Mouse (Mus musculus) NIH3T3 (cell line): ENCODE measurements at regions not wholly inside any gene's neighbourhood (a gene's known extent, or its start where the extent isn't known, plus 50 kb on each side); places are given as distances from the start of the nearest gene placed in this dataset.
"Not testable (repeated sequence)": the region's sequence is repeated elsewhere in the genome, so short reads cannot be mapped to it uniquely, and the experiment has no call there.

Experiments used
- DNase-seq: peaks from one replicate; pipeline ENCODE4 v3.0.0-alpha.2; 2012; ENCODE audit warnings: low read depth

GRCm38 (mm10) chr9:9606322-9606721, 367.4 kb upstream of the Arhgap42 start:
- no peak for DNase-seq

GRCm38 (mm10) chr9:9591263-9591662, 352.4 kb upstream of the Arhgap42 start:
- DNase-seq, result no peak

- DNase-seq, result no peak
These were observed 344.2 kb upstream of the Arhgap42 start for GRCm38 (mm10) chr9:9583011-9583605.

- DNase-seq, result no peak
These were observed 343.6 kb upstream of the Arhgap42 start for GRCm38 (mm10) chr9:9582301-9583010.

GRCm38 (mm10) chr9:9568040-9568649, 329.2 kb upstream of the Arhgap42 start:
- no peak for DNase-seq

GRCm38 (mm10) chr9:9564551-9564950, 325.6 kb upstream of the Arhgap42 start:
- DNase-seq, result no peak

- no peak for DNase-seq
These were observed 309.8 kb upstream of the Arhgap42 start for GRCm38 (mm10) chr9:9548657-9549056.

- no peak for DNase-seq
These were observed 308.7 kb upstream of the Arhgap42 start for GRCm38 (mm10) chr9:9547570-9547969.

- DNase-seq, result no peak
These were observed 308.2 kb upstream of the Arhgap42 start for GRCm38 (mm10) chr9:9547121-9547520.

- no peak for DNase-seq
These were observed 261.4 kb upstream of the Arhgap42 start for GRCm38 (mm10) chr9:9500345-9500744.

GRCm38 (mm10) chr9:9493594-9494182, 254.8 kb upstream of the Arhgap42 start:
- no peak for DNase-seq

- DNase-seq, result no peak
These were observed 238.2 kb upstream of the Arhgap42 start for GRCm38 (mm10) chr9:9477145-9477544.

GRCm38 (mm10) chr9:9475009-9475744, 236.3 kb upstream of the Arhgap42 start:
- no peak for DNase-seq

- DNase-seq, result no peak
These were observed 205.3 kb upstream of the Arhgap42 start for GRCm38 (mm10) chr9:9444213-9444612.

- DNase-seq, result no peak
These were observed 181.4 kb upstream of the Arhgap42 start for GRCm38 (mm10) chr9:9420326-9420725.

- DNase-seq, result no peak
These were observed 173.7 kb upstream of the Arhgap42 start for GRCm38 (mm10) chr9:9412460-9413181.

GRCm38 (mm10) chr9:9394190-9394589, 155.3 kb upstream of the Arhgap42 start:
- DNase-seq, result not testable (repeated sequence)

GRCm38 (mm10) chr9:9376650-9377189, 137.8 kb upstream of the Arhgap42 start:
- peak; percentile 10 for DNase-seq

- peak; percentile 88 for DNase-seq
These were observed 136.5 kb upstream of the Arhgap42 start for GRCm38 (mm10) chr9:9375304-9375904.

GRCm38 (mm10) chr9:9372594-9372993, 133.7 kb upstream of the Arhgap42 start:
- DNase-seq, result peak; percentile 41

- peak; percentile 2 for DNase-seq
These were observed 129.8 kb upstream of the Arhgap42 start for GRCm38 (mm10) chr9:9368731-9369130.
